Mouse (Mus musculus): ENCODE measurements around the gene Phactr2. TPM values are rescaled to one million over a fixed set of nuclear protein-coding genes. Genes with fewer than 3 reads are reported as not detected.

Gene Phactr2
- polyA plus RNA-seq, 1 experiment from 2014 or later, result 4.6 TPM

DNA sequence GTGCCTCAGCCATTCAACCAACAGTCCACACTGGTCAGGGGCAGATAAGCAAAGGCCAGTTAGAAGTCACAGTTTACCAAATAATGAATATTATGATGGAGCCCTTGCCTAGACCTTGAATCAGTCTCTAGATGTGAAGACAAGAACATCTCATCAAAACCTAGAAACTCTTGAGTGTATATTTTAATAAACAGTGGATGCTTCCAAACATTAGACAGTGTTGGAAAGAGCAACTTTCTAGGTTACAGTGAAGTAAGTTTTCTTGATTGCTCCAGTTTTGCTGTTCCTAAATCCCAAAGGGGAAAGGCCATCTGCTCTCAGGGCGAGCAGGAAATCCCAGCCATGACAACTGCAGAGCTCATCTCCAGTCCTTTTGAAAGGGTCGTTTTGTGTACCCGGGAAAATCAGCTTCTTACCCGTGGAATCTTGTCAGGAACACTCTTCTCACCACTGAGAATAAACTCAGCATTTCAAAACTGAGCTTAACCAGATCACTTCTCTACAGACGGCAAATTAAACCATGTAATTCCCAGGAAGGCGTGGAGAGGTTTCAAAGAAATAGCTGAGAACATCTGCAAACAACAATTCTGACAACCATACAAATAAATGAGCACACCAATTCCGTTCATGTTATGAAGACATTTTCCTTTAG lies 296.1 kb downstream of the Phactr2 start, which contains the start of gene Zc2hc1b:
Gene Zc2hc1b, minus strand, starts transcription at position 51 of the 652 bp plus-strand sequence.
- ATAC-seq (ENCODE audit: insufficient read depth), result no peak
- no peak within 1 kb of the TSS for H3K27ac ChIP-seq (replicated peaks)

DNA sequence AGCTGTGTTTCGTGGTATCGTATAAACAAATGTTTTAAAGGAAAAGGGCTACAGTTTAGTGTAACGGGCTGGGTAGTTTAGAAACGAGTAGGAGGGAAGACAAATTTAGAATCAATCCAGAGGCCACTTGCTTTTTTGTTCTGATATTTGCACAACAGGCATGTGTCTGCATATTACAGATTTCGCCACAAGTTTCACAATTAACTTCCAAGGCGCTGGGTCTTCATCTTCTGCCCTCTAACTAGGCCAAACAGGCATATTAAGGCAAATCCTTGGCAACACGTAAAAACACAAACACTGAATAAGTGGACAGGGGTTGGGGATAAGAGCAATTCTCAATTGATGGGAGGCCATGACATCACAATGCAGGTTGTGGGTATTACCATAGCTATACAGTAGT lies 298.3 kb downstream of the Phactr2 start:
- no peak overlapping the region for H3K4me3 ChIP-seq (replicated peaks)
- no peak overlapping the region for H3K4me2 ChIP-seq
- no peaks in the 10 kb centered on the region for H3K4me1 ChIP-seq (replicated peaks)
- H3K9me3 ChIP-seq (replicated peaks), result no peaks in the 10 kb centered on the region
- WGBS (ENCODE audit: insufficient replicate concordance), result 74% methylated on average over 7 of the region's 7 CpGs
- ATAC-seq (ENCODE audit: insufficient read depth), result no peak
- no peaks in the 10 kb centered on the region for H3K27me3 ChIP-seq
- H3K27ac ChIP-seq (replicated peaks), result no peak overlapping the region
- peaks cover 39% of the 10 kb centered on the region for H3K36me3 ChIP-seq (replicated peaks)
- no peak overlapping the region for H3K9ac ChIP-seq

More for the DNA sequence above, 296.1 kb downstream of the Phactr2 start, which contains the start of gene Zc2hc1b:
- no peak within 1 kb of the TSS for H3K4me2 ChIP-seq
- H3K4me3 ChIP-seq (replicated peaks), result no peak within 1 kb of the TSS
- no peak within 1 kb of the TSS for H3K9ac ChIP-seq
- WGBS (ENCODE audit: insufficient replicate concordance), result 76% methylated on average over 7 of the region's 7 CpGs
- H3K9me3 ChIP-seq (replicated peaks), result no peaks in the 10 kb centered on the region
- H3K27me3 ChIP-seq, result no peaks in the 10 kb centered on the region
- H3K4me1 ChIP-seq (replicated peaks), result no peaks in the 10 kb centered on the region
- H3K36me3 ChIP-seq (replicated peaks), result peaks cover 60% of the 10 kb centered on the region

DNA sequence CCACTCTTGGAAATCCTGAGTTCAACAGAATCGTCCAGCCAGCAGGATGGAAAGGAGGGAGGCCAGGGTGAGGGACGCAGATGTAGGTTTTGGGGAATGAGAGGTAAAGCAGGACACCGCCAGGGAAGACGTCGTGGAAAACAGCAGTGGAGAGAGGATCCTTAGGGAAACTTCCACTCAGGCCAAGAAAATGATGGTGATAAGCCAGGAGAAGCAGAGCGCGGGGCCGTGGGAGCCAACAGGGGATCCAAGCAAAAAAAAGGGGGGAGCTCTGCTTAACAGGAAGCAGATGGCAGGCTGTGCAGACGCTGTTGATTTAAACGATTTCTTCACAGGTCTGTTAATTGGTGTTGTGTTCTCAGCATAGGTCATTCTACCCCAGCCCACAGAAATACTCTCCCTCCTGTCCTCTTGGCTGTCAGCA lies 301.4 kb downstream of the Phactr2 start:
- no peaks in the 10 kb centered on the region for H3K9me3 ChIP-seq (replicated peaks)
- H3K27ac ChIP-seq (replicated peaks), result no peak overlapping the region
- H3K4me2 ChIP-seq, result no peak overlapping the region
- no peak for ATAC-seq (ENCODE audit: insufficient read depth)
- H3K4me1 ChIP-seq (replicated peaks), result no peaks in the 10 kb centered on the region
- H3K36me3 ChIP-seq (replicated peaks), result peaks cover 12% of the 10 kb centered on the region
- no peak overlapping the region for H3K9ac ChIP-seq
- no peak overlapping the region for H3K4me3 ChIP-seq (replicated peaks)
- no peaks in the 10 kb centered on the region for H3K27me3 ChIP-seq
- whole genome bisulfite sequencing (ENCODE audit: insufficient replicate concordance), result 35% methylated on average over 10 of the region's 10 CpGs

DNA sequence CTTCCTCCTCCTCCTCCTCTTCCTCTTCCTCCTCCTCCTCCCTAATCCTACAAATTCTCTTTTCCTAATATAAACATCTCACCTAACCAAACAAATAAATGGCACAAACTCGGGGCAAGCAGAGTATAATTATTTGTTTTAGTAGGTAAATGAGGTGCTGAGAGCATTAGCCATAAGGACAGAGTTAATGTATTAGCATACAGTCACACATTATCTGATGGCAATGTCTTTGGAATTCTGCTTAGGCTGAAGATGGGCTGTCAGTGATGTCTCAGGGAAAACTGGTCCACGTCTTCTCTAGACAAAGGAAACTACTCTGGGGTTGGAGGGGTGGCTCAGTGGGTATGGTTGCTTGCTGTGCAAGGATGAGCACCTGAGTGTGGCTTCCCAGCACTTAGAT lies 302.8 kb downstream of the Phactr2 start:
- no peaks in the 10 kb centered on the region for H3K27me3 ChIP-seq
- H3K27ac ChIP-seq (replicated peaks), result no peak overlapping the region
- H3K4me3 ChIP-seq (replicated peaks), result no peak overlapping the region
- H3K9ac ChIP-seq, result no peak overlapping the region
- WGBS (ENCODE audit: insufficient replicate concordance), result 18% methylated on average over 2 of the region's 2 CpGs
- no peak overlapping the region for H3K4me2 ChIP-seq
- H3K36me3 ChIP-seq (replicated peaks), result 0 out of 2 replicates have a peak, but pooled peaks cover under 1% of the 10 kb centered on the region
- H3K4me1 ChIP-seq (replicated peaks), result no peaks in the 10 kb centered on the region
- no peaks in the 10 kb centered on the region for H3K9me3 ChIP-seq (replicated peaks)
- ATAC-seq (ENCODE audit: insufficient read depth), result no peak

DNA sequence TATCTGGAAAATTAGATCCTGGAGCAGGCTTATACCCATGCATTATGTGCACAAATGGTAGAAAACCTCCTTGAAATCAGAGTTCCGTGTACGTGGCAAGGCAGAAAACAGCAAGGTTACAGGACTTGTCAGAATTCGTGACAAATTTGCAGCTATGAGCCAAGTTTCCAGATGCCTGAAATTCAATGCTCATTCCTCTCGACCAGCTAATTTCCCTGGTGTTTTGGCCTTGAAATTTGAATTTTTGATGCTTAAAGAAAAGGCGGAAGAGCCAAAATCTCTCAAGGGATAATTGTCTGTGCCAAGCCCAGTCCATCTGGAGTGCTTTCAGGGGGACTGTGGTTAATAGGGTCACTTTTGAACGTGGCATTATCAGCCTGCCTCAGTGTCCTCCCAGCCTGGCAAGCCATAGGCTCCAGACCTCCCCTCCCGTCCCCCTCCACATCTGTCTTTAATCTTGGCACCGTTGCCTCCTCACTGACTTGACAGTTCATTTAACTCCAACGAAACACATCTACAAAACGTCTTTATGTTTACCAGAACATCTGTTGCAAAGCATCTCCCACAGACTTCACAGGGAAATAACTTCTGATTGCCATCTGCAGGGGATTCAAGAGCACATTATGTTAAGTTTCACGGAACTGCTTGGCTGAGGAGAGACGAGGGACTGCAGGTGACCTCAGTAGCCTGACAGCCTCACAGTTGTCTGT lies 303.3 kb downstream of the Phactr2 start:
- no peak for ATAC-seq (ENCODE audit: insufficient read depth)
- 36% methylated on average over 12 of the region's 12 CpGs for WGBS (ENCODE audit: insufficient replicate concordance)

DNA sequence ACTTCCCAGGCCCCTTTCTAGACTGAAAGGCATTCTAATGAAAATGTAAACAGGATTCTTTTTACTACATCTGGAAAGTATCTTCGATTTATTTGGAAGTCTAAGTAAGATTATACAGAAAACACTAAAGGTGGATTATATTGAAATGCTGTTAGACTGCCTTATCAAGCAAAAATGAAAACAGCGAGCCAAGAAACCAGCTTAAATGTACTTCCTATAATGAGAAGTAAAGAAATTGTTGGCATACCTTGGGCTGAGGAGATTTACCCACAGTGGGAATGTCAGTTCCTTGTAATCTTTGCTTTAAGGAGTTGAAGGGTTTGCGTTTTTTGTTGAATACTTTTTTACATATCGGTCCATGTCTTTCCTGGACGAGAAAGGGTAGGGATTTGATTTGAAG lies 305.8 kb downstream of the Phactr2 start:
- 49% methylated on average over 5 of the region's 5 CpGs for WGBS (ENCODE audit: insufficient replicate concordance)
- H3K9me3 ChIP-seq (replicated peaks), result no peaks in the 10 kb centered on the region
- no peak overlapping the region for H3K9ac ChIP-seq
- no peak overlapping the region for H3K4me3 ChIP-seq (replicated peaks)
- H3K27ac ChIP-seq (replicated peaks), result no peak overlapping the region
- H3K27me3 ChIP-seq, result no peaks in the 10 kb centered on the region
- no peaks in the 10 kb centered on the region for H3K4me1 ChIP-seq (replicated peaks)
- no peaks in the 10 kb centered on the region for H3K36me3 ChIP-seq (replicated peaks)
- ATAC-seq (ENCODE audit: insufficient read depth), result no peak
- H3K4me2 ChIP-seq, result no peak overlapping the region

More for the DNA sequence above, 303.3 kb downstream of the Phactr2 start:
- Histone ChIP-seq H3K9me3 (replicated peaks) (no peaks in the 10 kb centered on the region), H3K9ac (no peak overlapping the region), H3K36me3 (replicated peaks) (no peaks in the 10 kb centered on the region), H3K27ac (replicated peaks) (no peak overlapping the region), H3K4me3 (replicated peaks) (no peak overlapping the region), H3K4me1 (replicated peaks) (no peaks in the 10 kb centered on the region), H3K4me2 (no peak overlapping the region), H3K27me3 (no peaks in the 10 kb centered on the region)

DNA sequence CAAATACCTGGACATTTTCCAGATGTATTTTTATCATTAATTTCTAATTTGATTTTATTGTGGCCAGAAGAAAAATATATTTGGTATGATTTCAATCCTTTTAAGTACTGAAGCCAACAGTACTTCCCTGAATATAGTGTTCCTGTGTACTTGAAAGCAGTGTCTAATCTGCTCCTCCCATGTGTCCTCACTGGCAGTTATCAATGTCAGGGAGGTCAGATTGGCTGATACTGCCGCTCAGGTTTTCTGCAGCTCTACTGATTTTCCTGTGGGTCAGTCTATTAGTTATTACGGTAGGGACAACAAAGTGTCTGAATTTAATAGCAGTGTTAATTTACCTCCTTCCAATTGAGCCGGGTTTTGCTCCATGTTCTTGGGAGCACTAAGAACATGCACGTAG lies 312.2 kb downstream of the Phactr2 start:
- WGBS (ENCODE audit: insufficient replicate concordance), result 24% methylated on average over 4 of the region's 4 CpGs
- Histone ChIP-seq H3K4me2 (no peak overlapping the region), H3K9ac (no peak overlapping the region), H3K9me3 (replicated peaks) (no peaks in the 10 kb centered on the region), H3K4me3 (replicated peaks) (no peak overlapping the region), H3K27me3 (no peaks in the 10 kb centered on the region), H3K4me1 (replicated peaks) (no peaks in the 10 kb centered on the region), H3K27ac (replicated peaks) (no peak overlapping the region), H3K36me3 (replicated peaks) (no peaks in the 10 kb centered on the region)
- no peak for ATAC-seq (ENCODE audit: insufficient read depth)

DNA sequence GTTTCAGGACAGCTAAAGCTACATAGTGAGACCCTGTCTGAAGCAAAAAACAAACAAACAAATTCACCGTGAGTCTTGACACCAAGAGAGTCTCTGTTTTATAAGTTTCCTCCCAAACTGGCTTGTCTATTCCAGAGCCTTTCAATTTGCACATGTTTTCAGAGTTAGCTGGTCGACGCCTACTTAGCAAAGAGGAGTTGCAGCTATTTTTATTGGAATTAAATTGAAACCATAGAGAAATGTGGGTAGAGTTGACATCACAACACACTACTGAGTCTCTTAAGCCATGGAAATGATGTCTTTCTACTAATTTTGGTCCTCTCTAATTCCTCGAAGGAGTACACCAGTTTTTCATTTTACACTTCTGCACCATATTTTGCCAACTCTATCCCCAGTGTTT lies 313.3 kb downstream of the Phactr2 start:
- 70% methylated on average over 4 of the region's 4 CpGs for WGBS (ENCODE audit: insufficient replicate concordance)
- no peaks in the 10 kb centered on the region for H3K9me3 ChIP-seq (replicated peaks)
- H3K4me2 ChIP-seq, result no peak overlapping the region

More for the DNA sequence above, 313.3 kb downstream of the Phactr2 start:
- no peak for ATAC-seq (ENCODE audit: insufficient read depth)
- H3K4me3 ChIP-seq (replicated peaks), result no peak overlapping the region
- H3K9ac ChIP-seq, result no peak overlapping the region
- H3K36me3 ChIP-seq (replicated peaks), result no peaks in the 10 kb centered on the region
- no peaks in the 10 kb centered on the region for H3K4me1 ChIP-seq (replicated peaks)
- H3K27ac ChIP-seq (replicated peaks), result no peak overlapping the region
- H3K27me3 ChIP-seq, result no peaks in the 10 kb centered on the region

Other genes with a start within 250 kb of the Phactr2 start
- 51.7 and 57.3 TPM in 2 replicates for gene Fuca2, start 25.1 kb upstream of the Phactr2 start, polyA plus RNA-seq (2015; fragmentation: Nextera tagmentation; extraction: Ambion mirVana)
- 1.9 and 2.0 TPM in 2 replicates for gene Adat2, start 78.5 kb upstream of the Phactr2 start, polyA plus RNA-seq (2015; fragmentation: Nextera tagmentation; extraction: Ambion mirVana)
- 8.4 and 8.9 TPM in 2 replicates for gene Pex3, start 78.7 kb upstream of the Phactr2 start, polyA plus RNA-seq (2015; fragmentation: Nextera tagmentation; extraction: Ambion mirVana)